Mouse (Mus musculus): ENCODE measurements at regions not wholly inside any gene's neighbourhood (a gene's known extent, or its start where the extent isn't known, plus 50 kb on each side); places are given as distances from the start of the nearest gene placed in this dataset.

DNA sequence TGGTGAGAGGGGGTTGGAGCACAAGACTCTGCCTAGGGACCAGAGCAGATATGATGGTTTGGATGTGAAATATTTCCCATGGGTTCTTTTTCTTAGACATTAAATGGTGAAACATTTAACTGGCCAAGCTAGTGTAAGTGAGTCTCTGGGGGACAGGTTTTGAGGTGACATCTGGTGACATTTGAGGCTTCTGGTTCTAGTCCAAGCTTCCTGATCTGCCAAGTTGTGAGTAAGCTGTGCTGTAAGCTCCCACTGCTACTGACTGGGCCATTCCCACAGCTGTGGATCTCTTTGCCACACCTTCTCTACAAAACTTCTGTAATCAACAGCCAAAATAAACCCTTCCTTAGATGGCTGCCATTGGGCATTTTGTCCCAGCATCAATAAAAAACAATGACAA is 264.4 kb downstream of the Cbln1 start:
- ChIA-PET CTCF (interaction anchor here (1.5 to 1.6 kb wide), 2 partner anchors 11 to 40 kb away, joined by 4 read pairs; no protein-coding TSS in a partner anchor), POLR2A (no interaction called here)
- no peak for TF ChIP-seq CTCF (IDR thresholded peaks at IDR 0.05)
- ATAC-seq: no peak
- in situ Hi-C loops (cut with MboI; ENCODE audit: low pct_unique_long_range_greater_than_20kb): no loop called here
- peaks cover 31% of the 10 kb centered on the region for H3K27me3 ChIP-seq
- DNase-seq (ENCODE audit: low read depth, low spot score): no peak

DNA sequence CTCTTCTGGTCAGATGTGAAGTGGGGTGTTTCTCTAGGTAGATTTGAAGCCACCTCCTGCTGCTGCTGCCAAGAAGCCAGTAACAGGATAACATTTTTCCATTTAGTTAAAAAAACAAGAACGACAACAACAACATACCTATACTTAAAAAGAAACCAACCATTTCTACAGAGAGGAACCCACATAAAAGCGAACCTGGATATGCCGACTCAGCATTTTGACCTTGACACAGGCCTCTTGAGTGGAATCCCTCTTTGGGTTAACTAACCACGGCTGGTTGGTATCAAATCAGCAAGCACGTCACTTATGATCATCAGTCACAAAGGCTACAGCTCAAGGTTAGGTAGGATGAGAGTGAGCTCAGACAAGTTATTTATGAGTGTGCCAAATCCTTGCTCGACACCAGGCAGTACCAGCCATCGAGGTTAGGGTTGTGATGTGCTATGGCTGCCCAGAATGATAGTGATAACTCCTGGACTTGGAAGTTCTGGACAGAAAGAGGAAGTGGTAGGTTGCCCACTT is 269.7 kb downstream of the Cbln1 start:
- ChIA-PET CTCF (no interaction called here), POLR2A (no interaction called here)
- TF ChIP-seq CTCF (IDR thresholded peaks at IDR 0.05): no peak
- peaks cover 47% of the 10 kb centered on the region for H3K27me3 ChIP-seq
- no peak for DNase-seq (ENCODE audit: low read depth, low spot score)
- ATAC-seq: no peak
- in situ Hi-C loops (cut with MboI; ENCODE audit: low pct_unique_long_range_greater_than_20kb): no loop called here

DNA sequence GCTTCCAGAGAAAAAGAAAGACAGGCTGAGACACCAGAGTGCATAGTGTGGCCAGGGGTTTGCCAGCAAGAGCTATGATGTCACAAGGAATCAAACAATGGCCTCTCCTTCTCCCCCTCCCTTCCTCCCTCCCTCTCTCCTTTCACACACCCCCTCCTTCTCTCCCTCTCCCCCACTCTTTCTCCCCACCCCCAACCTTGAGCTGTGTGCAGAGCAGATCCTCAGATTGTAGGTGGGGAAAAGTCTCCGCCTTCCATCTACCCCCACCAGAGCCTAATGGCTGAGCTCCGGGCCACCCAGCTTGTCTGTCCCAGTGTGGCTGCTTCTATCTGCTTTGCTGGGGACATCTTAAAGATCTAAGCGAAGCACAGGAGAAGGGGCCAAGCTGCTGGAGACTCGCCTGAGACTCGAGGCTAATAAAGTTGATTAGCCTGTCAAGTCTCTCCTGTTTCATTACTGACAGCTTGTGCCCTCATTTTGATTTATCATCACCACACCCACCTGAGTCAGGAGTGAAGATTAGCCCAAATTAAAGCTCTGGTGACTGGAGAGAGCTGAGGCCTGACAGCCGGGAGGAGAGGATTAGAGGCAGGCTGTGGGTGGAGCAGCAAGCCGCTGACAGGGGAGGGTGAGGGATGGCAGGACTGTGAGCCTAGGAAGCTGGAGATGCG is 272.8 kb downstream of the Cbln1 start:
- CTCF ChIA-PET: no interaction called here
- DNase-seq (ENCODE audit: low read depth, low spot score) (no peak), ATAC-seq (no peak)
- H3K27me3 ChIP-seq: peaks cover 45% of the 10 kb centered on the region
- POLR2A ChIA-PET: interaction anchor here (0.6 kb wide), 1 partner anchor 150 kb away, joined by 3 read pairs; no protein-coding TSS in a partner anchor
- TF ChIP-seq CTCF (IDR thresholded peaks at IDR 0.05): no peak
- in situ Hi-C loops (cut with MboI; ENCODE audit: low pct_unique_long_range_greater_than_20kb): no loop called here

DNA sequence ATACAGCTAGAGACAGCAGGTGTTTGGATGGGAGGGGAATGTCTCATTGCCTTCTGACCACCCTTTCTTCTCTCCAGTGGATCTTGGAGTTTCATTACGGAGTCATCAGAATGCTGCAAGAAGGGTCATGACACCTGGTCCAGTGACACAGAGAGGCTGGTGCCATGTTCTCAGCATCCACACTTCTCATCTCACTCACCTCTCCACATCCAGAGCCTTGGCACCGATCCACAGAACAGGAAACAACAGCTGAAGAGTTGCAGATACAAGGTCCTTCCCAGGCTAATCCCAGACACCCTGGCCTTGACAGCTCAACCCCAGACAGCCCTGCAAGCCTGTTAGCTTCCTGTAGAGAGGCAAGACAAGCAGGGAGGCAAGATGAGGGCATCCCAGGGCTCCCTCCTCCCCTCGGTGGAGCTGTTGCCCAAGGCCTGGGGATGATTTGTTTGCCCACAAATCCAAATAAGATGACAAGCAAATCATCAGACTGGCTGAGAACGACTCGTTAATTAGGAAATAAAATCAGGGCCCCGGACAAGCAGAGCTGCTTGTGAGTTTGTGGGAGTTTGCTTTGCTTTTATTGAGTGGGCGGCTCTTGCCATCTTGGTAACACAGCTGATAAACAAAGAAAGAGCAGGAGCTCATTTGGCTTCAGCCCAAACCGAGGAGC is 274.4 kb downstream of the Cbln1 start:
- in situ Hi-C loops (cut with MboI; ENCODE audit: low pct_unique_long_range_greater_than_20kb): no loop called here
- POLR2A ChIA-PET: no interaction called here
- peaks cover 37% of the 10 kb centered on the region for H3K27me3 ChIP-seq
- no peak for ATAC-seq
- TF ChIP-seq CTCF (IDR thresholded peaks at IDR 0.05): no peak
- CTCF ChIA-PET: no interaction called here
- no peak for DNase-seq (ENCODE audit: low read depth, low spot score)

GRCm38 (mm10) chr8:87197000-87197399 is 275.4 kb downstream of the Cbln1 start:
- ATAC-seq (no peak), DNase-seq (ENCODE audit: low read depth, low spot score) (no peak)
- in situ Hi-C loops (cut with MboI; ENCODE audit: low pct_unique_long_range_greater_than_20kb): no loop called here
- ChIA-PET CTCF (no interaction called here), POLR2A (no interaction called here)
- no peak for TF ChIP-seq CTCF (IDR thresholded peaks at IDR 0.05)
- peaks cover 34% of the 10 kb centered on the region for H3K27me3 ChIP-seq

GRCm38 (mm10) chr8:87196050-87196449 is 276.4 kb downstream of the Cbln1 start:
- CTCF ChIA-PET: no interaction called here
- POLR2A ChIA-PET: no interaction called here
- in situ Hi-C loops (cut with MboI; ENCODE audit: low pct_unique_long_range_greater_than_20kb): no loop called here
- TF ChIP-seq CTCF (IDR thresholded peaks at IDR 0.05): no peak
- H3K27me3 ChIP-seq: peaks cover 33% of the 10 kb centered on the region
- ATAC-seq (no peak), DNase-seq (ENCODE audit: low read depth, low spot score) (no peak)

- no peak for TF ChIP-seq CTCF (IDR thresholded peaks at IDR 0.05)
- no peak for DNase-seq (ENCODE audit: low read depth, low spot score)
- peaks cover 35% of the 10 kb centered on the region for H3K27me3 ChIP-seq
- POLR2A ChIA-PET: no interaction called here
- CTCF ChIA-PET: no interaction called here
- in situ Hi-C loops (cut with MboI; ENCODE audit: low pct_unique_long_range_greater_than_20kb): no loop called here
- ATAC-seq: no peak
Measured at GRCm38 (mm10) chr8:87189791-87190385, 282.5 kb downstream of the Cbln1 start.

- TF ChIP-seq CTCF (IDR thresholded peaks at IDR 0.05): no peak
- in situ Hi-C loops (cut with MboI; ENCODE audit: low pct_unique_long_range_greater_than_20kb): no loop called here
- DNase-seq (ENCODE audit: low read depth, low spot score) (no peak), ATAC-seq (no peak)
- POLR2A ChIA-PET: no interaction called here
- H3K27me3 ChIP-seq: peaks cover 22% of the 10 kb centered on the region
- CTCF ChIA-PET: interaction anchor here (1.1 kb wide), 1 partner anchor 9 kb away, joined by 3 read pairs; no protein-coding TSS in a partner anchor
Measured at GRCm38 (mm10) chr8:87182888-87183287, 289.5 kb downstream of the Cbln1 start.

- DNase-seq (ENCODE audit: low read depth, low spot score) (no peak), ATAC-seq (no peak)
- H3K27me3 ChIP-seq: peaks cover 18% of the 10 kb centered on the region
- ChIA-PET CTCF (interaction anchor here (1.0 kb wide), 1 partner anchor 227 kb away, joined by 3 read pairs; no protein-coding TSS in a partner anchor), POLR2A (no interaction called here)
- no peak for TF ChIP-seq CTCF (IDR thresholded peaks at IDR 0.05)
- in situ Hi-C loops (cut with MboI; ENCODE audit: low pct_unique_long_range_greater_than_20kb): no loop called here
Measured at GRCm38 (mm10) chr8:87178561-87178960, 293.5 kb upstream of the N4bp1 start.

DNA sequence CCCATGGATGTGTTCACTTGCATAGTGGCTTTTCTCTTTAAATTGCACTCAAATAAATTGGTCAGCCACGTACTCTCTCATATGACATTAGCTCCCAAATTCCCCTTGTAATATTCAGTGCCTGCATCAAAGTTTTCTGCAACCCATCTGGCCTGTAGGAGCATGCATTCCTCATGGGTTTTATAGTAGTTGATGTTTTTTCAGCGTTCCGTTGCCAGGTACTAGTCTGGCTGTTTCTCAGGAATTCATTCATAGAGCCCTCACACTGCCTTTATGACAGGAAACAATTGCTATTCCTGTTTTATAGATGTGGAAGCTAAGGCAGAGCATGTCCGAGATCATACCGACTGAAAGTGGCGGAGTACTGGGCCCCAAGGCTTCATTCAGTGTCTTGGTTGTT is 292.6 kb upstream of the N4bp1 start:
- no peak for ATAC-seq
- DNase-seq (ENCODE audit: low read depth, low spot score): no peak
- POLR2A ChIA-PET: no interaction called here
- no peak for TF ChIP-seq CTCF (IDR thresholded peaks at IDR 0.05)
- peaks cover 18% of the 10 kb centered on the region for H3K27me3 ChIP-seq
- in situ Hi-C loops (cut with MboI; ENCODE audit: low pct_unique_long_range_greater_than_20kb): no loop called here
- CTCF ChIA-PET: interaction anchor here (1.6 kb wide), 1 partner anchor 9 kb away, joined by 3 read pairs; no protein-coding TSS in a partner anchor

- no peak for ATAC-seq
- TF ChIP-seq CTCF (IDR thresholded peaks at IDR 0.05): no peak
- CTCF ChIA-PET: no interaction called here
- no peak for DNase-seq (ENCODE audit: low read depth, low spot score)
- in situ Hi-C loops (cut with MboI; ENCODE audit: low pct_unique_long_range_greater_than_20kb): no loop called here
- POLR2A ChIA-PET: no interaction called here
- peaks cover 9% of the 10 kb centered on the region for H3K27me3 ChIP-seq
Measured at GRCm38 (mm10) chr8:87175097-87175496, 290.0 kb upstream of the N4bp1 start.
